Mouse (Mus musculus) gastrocnemius, postnatal 10 days (tissue): ENCODE results near the gene Tcf20. TPM values are rescaled to one million over a fixed set of nuclear protein-coding genes. Genes with fewer than 3 reads are reported as not detected.

Source experiments
- DNase-seq: peaks from one replicate; pipeline ENCODE4 v3.0.0; 2021; ENCODE audit warnings: mixed read lengths
- total RNA-seq, 2 experiments: library from RNA; stranded (reverse); gene quantifications; 2 replicates each; pipeline ENCODE4 v1.2.3; 2021

Gene Tcf20
- total RNA-seq, 2 experiments from 2014 or later, result 33.4 to 40.6 TPM

- no peak for DNase-seq
Measured at GRCm38 (mm10) chr15:82992911-82993310, 5.2 kb upstream of the Tcf20 start.

DNA sequence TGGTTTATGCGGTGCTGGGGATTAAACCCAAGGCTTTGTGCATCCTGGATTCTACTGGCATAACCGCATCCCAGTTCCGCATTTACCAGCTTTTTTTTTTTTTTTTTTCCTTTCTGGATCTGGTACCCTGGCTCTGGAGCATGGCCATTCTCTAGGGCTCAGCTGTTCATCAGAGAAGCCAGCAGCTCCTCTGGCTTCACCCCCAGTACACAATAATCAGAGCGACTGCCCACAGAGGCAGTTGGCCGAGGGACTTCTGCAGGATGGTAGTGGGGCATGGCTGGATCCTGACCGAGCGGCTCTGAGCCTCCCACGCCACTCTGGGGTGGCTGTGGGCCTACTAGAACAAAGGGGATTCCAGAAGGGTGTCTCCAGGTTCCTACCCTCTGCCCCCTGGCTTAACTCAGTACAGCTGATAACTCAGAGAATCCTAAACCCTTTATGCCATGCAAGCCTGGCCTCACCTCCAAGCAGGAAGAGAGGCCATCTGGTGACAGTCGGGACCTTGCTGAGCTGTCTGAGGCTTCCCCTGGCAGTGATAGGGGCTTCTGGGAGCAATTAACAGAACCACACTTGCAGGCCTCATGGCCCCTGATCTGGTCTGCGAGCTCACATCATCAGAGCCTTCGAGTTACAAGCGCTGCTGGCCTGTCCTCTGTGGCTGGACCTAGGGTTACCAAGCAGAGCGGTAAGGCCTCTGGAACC lies 4.6 kb upstream of the Tcf20 start:
- DNase-seq, result no peak

- DNase-seq, result no peak
Measured at GRCm38 (mm10) chr15:82989190-82989704, 1.6 kb upstream of the Tcf20 start.

DNA sequence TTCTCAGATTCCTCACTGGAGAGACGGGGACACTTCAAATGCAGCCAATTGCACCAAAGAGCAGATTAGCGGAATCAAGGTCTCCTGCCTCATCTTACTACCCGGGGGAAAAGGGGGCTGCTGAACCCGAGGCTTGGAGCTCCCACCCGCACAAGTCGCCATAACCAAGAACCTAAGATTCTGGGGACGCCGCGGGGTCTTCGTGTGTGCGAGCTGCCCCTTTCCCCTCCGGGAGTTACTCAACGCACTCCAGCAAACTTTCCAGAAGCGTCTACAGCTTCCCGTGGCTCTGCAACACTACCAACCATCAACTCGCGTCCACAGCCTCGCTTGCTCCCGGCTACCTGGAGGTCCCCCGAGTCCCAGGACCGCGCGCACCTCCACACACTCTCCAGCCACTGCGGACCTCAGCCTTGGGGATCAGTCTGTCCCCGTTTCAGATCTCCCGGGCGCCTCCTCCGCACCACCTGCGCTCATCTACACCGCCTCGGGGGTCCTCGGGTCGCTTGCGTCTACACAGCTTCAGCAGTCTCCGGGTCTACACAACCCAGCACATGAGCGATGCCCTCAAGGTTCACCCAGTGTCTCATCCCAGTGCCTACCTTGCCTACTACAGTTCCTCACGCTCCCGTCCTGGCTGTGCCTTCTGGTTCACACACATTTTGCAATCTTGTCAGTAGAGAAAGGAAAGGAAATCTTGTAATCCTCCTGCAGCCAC lies 499 bp downstream of the Tcf20 start:
- DNase-seq, result no peak

- no peak for DNase-seq
Measured at GRCm38 (mm10) chr15:82984574-82984973, 3.1 kb downstream of the Tcf20 start.

GRCm38 (mm10) chr15:82984097-82984496 lies 3.6 kb downstream of the Tcf20 start:
- DNase-seq, result no peak

DNA sequence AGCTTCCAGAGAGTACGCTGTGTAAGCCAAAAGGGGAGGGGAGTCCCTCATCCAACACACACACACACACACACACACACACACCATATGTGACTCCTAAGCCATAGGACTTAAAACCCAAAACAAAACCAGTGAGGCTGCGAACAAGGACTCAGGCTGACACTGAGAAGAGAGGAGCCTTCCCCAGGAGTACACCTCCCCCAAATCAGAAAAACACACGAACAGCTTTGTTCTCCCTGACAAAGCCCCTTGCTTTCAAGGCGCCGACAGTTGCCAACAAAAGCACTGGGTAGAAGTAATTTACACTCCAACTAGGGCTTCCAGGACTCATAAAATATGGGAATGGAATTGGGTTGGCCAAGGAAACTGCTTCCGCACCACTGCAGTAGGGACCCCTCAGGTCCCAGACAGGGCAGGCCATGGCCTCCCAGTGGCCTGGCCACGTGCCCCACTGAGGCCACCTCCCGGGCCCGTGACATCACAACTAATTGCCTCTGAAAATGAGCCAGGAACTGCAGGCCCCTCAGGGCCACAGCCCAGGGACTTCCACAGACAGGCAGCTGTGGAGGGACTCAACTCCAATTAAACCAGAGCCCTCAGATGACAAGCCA lies 4.2 kb downstream of the Tcf20 start:
- DNase-seq, result peak; percentile 42

DNA sequence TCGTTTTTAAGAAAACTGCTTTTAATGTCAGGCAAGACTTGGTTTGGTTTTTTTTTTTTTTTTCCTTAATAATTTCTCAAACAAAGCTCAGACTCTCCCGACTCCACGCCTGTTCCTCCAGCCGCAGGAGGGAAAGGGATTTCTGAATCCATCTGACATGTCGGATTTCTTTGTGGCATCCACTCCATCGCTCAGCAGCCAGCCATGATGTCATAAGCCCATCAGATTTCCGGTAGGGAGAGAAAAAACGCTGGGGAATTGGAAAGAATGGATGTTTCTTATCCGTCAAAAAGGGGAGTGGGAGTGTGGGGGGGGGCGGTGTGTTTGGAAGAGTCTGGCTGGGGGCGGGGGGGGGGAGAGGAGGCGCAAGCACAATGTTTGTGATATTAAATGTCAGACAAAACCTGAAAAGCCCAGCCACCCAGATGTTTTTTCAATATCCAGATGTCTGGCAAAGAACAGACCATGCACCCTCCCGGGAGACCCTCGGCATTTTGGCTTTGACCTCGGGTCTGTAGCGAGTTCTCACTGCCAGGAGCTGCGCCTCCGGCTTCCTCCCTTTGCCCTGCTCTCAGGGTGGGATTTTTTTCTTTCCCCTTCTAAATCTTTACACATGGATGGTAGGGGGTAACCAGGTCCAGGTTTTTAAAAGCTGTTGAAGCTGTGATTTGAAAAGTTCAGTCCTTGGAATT lies 4.8 kb downstream of the Tcf20 start:
- peak; percentile 69 for DNase-seq

DNA sequence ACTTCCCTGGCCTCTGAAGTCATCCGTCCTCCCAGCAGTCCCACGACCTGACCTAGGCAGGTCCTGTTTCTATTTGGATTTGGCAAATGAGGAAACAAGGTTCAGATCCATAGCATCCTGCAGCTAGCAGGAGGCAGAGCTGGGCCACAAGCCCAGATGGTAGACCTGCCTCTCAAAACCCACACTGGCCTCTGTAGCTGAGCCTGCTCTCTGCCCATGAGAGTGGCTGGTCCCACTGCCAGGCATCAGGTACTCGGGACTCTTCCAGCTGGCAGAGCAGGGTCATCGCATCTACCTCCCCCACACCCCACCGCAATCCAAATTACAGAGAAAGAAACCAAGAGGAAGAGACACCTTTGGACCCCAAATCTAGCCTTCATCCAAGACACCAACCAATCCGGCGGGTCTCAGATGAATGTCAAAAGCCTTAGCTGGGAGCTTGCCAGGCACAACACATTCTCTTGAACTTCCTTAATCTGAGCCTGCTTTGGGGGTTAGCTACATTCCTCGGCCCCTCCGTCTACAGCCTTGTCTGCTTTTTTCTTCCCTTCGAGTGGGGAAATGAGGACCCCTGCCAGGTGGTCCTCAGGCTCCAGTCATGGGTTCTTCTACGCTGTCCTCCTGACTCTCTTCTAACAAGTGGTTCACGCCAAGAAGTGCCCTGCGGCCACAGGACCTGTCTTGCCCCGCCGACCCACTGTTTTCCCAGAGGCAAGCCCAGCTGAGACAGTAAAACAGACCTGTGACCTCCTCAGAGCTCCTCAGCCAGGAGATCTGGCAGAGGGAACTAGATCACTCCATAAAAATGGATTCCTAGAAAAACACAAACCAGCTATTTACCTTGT lies 5.8 kb downstream of the Tcf20 start:
- DNase-seq, result no peak

- DNase-seq, result no peak
Measured at GRCm38 (mm10) chr15:82979531-82979930, 8.1 kb downstream of the Tcf20 start.

- no peak for DNase-seq
Measured at GRCm38 (mm10) chr15:82974471-82974870, 13.2 kb downstream of the Tcf20 start.

DNA sequence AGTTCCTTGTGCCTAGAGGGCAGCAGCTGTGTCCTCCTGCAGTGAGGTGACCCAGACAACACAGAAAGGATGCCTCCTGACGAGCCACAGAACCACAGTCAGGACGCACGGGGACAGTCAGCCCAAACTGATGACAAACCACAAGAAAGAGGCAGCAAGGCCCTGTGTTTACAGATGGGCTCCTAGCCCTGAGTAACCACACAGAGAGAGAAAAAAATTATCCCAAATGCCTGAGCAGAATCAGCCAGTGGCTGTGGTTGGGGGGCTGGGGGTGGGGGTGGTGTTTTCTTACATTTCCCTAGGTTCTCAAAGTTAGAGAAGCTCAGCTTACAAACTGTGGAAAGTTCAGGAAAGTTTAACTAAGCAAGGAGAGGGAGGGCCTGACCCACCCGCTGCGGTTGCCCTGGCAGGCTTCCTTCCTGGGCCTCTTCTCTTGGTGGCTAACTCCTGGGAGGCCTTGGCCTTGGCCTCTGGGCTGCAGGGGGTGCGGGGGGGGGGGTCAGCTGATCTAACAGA lies 18.4 kb downstream of the Tcf20 start:
- no peak for DNase-seq

GRCm38 (mm10) chr15:82968449-82968848 lies 19.2 kb downstream of the Tcf20 start:
- DNase-seq, result peak; percentile 41

DNA sequence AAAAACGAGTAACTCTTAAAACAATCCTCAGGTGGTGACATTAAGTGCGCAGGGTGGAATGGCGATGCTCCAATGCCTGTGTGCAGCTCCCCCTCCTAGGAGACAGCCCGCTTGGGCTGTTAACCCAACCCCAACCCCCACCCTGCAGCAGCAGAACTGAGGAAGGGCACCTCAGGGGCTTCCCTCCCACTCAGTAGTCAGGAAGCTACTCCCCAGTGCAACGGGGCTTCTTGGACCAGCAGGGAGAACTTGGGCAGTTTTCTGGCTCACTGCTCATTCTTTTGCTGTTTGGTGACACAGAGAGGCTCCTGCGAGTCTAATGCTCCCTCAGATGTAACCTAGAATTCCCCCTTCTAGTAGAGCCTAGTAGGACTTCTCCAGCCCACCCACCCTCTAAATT lies 19.7 kb downstream of the Tcf20 start:
- no peak for DNase-seq

- DNase-seq, result no peak
Measured at GRCm38 (mm10) chr15:82964266-82964825, 23.3 kb downstream of the Tcf20 start.

DNA sequence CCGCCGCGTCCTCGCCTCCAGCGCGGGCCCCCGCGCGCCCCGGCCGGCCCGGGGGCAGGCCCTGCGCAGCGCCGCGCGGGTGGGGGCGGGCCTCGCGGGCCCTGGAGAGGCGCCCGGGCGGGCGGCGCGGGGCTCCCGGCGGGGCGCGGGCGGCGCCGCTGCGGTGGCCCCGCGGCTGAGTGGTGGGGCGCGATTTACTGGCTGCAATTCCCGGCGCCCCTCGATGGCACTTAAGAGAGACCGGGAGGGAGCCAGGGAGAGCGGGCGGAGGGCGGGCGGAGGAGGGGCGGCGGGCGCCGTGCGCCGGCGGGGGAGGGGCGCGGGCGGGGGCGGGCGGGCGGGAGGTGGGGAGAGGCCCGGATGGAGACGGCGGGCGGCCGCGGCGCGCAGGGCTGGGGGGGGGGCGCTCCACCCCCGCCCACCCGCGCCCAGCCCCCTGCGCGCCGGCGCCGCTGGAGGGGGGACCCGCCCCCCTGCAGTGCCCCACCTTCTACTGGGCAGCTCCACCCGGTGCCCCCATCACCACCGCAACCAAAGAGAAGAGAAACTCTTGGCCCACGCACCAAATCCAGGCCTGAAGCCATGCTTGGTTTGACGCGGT lies 24.0 kb downstream of the Tcf20 start:
- DNase-seq, result peak; percentile 17

DNA sequence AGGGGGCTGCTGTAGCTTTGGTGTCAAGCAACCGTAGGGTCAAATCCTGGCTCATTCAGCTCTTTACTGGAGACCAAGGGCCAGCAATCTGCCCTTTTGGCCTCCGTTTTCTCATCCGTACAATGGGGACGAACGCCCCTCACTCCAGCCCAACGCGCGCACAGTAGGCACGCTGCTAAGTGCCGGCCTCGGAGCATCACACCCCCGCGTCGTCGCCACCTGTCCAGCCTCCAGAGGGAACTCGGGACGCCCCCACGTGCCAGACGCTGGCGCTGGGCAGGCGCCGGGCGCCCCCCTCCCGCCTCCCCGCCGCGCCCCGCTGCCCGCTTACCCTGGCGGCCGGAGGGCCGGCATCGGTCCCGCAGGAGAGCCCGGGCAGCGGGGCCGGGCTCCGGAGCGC lies 24.6 kb downstream of the Tcf20 start:
- peak; percentile 32 for DNase-seq

DNA sequence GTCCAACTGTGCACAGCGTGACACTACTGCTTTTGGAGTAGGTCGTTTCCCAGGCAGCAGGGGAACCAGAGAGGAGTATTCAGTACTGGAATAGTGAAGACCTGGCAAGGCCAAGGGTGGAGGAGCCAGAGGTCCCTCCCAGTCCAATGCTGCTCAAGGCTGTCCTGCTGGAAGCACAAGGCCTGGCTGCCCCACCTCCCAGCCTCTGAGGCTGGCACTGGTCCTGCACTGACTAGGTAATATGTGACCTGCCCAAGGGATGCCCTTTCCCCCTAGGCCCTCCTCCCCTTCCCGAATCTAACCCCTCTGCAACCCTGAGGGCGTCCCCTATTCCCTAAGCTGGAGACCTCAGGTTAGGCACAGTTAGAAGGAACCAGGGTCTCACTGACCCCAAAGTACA lies 25.1 kb downstream of the Tcf20 start:
- DNase-seq, result no peak

- DNase-seq, result peak; percentile 23
Measured at GRCm38 (mm10) chr15:82960786-82961561, 26.7 kb downstream of the Tcf20 start.

DNA sequence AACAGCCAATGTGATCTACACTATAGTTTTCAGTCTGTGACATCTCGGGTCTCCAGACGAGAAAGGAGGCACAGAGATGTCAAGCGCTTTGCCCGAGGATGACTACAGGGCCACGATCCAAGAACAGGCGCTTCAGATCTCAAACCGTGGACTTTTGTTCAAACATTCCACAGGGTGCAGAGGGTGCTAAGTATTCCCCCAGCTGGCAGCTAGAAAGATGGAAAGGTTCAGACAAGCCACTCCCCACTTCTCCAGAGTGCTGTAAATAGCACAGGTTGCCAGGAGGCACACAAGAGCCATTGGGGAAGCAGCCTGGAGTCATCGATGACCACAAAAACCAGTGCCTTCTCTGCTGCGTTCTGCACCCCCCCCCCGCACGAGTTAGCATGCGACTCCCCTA lies 28.5 kb downstream of the Tcf20 start:
- DNase-seq, result no peak
